Mouse (Mus musculus) erythroblast, adult 5-6 weeks (primary cell): ENCODE measurements around the gene Tnfsf15. TPM values are rescaled to one million over a fixed set of nuclear protein-coding genes. Genes with fewer than 3 reads are reported as not detected.

ENCODE experiments used
- ATAC-seq: replicated peaks from 2 replicates; pipeline ENCODE4 v1.8.0; 2016; ENCODE audit warnings: moderate number of reproducible peaks, mild to moderate bottlenecking, moderate TSS enrichment, inconsistent platforms; ENCODE audit not compliant: poor library complexity, low FRiP score, severe bottlenecking
- total RNA-seq, 2 experiments: library from RNA; stranded (forward) in 1 of 2; stranded (reverse) in 1 of 2; fragments of 150-400 nt in 1 of 2; fragments of 200-764, 138-1000 nt in 1 of 2; gene quantifications; 2 replicates each; pipeline versions ENCODE4 v1.2.3 to v1.2.4; 2015 to 2017; ENCODE audit warnings: low replicate concordance in 2 of 2

Tnfsf15 gene
- not detected in 2 replicates for total RNA-seq (2015; ENCODE audit: low replicate concordance)
- total RNA-seq (2017; ENCODE audit: low replicate concordance) = not detected in 2 replicates

DNA sequence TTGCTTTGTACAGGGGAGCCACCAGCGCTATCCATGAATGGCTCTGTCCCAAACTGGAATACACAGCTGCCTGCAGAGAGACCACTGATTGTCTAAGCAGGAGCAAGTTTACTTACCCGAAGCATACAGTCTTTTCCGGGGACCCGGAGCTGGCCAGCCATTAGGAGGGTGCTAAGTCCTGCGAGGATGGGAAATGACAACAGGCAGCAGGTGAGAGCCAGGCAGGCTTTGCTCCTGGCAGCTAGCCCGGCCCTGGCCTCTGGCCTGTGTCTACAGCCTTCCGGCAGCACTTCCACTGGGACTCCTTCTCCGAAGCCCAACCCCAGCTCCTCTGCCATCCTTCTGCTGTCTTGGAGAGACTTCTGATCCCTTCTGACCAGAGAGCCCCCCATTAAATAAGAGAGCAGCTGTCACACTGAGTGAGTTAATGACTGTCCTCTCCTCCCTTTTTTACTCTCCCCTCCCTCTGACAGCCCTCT, at the start of gene Tnfsf15:
Gene Tnfsf15, minus strand, starts transcription at position 421 of the 479 bp plus-strand sequence.
- ATAC-seq = no peak

GRCm38 (mm10) chr4:63792328-63792727, 47.4 kb upstream of the Tnfsf15 start:
- ATAC-seq = no peak

- ATAC-seq = no peak
Measured at GRCm38 (mm10) chr4:63785466-63785865, 40.6 kb upstream of the Tnfsf15 start.

DNA sequence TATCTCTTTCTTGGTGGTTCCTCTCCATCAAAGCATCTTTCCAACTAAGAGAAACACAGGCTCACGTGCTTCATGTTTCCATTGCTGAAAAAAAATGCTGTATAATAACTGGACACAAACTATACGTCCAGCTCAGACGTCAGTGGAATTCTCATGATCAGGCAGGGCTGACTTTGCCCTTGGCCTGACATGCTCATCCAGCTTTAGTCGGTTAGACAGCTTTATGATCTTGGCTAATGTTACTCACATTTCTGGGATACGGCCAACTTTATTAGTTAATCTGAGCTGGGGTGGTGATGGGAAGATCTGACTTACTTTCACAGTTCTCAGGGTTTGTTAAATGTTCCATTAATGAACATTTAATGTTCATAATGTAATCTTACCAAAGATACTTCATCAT, 38.9 kb upstream of the Tnfsf15 start:
- ATAC-seq = no peak

- no peak for ATAC-seq
Measured at GRCm38 (mm10) chr4:63782970-63783613, 38.2 kb upstream of the Tnfsf15 start.

- no peak for ATAC-seq
Measured at GRCm38 (mm10) chr4:63777223-63777622, 32.3 kb upstream of the Tnfsf15 start.

DNA sequence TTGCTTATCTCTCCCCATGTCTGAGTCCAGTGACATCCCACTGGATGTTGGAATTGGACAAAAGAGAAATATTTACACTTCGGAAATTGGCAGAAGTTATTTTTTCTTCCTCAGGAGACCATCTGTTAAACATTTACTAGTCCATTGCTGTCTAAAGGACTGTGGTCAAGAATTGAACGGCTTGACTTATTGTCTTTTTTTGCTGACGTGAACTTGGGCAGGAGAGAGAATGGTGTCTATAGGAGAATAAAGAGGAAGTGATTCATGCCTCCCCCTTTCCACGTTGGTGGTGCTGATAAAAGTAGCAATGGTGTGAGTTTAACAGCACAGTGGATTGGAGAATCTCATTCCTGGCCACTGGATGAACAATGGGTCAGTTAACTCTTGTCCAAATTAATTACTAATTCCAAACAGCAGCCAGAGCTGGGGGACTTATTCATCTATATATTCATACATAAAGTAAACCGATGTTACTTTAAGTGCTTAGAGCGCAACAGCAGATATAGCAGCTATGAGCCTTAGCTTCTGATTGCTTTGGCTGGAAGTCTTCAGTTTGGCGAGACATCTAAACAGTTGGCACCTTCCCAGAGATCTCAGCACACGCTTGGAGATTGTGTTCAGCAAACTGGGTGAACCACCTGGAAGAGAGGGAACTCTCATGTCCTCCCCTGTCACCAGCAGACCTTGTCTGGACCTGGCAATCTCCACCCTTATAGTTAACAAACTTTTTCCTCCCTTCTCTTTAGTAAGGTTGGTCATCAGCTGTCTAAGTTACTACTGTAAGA, 28.6 kb upstream of the Tnfsf15 start:
- no peak for ATAC-seq

GRCm38 (mm10) chr4:63772514-63772913, 27.6 kb upstream of the Tnfsf15 start:
- ATAC-seq = no peak

GRCm38 (mm10) chr4:63771291-63771690, 26.4 kb upstream of the Tnfsf15 start:
- ATAC-seq = no peak

DNA sequence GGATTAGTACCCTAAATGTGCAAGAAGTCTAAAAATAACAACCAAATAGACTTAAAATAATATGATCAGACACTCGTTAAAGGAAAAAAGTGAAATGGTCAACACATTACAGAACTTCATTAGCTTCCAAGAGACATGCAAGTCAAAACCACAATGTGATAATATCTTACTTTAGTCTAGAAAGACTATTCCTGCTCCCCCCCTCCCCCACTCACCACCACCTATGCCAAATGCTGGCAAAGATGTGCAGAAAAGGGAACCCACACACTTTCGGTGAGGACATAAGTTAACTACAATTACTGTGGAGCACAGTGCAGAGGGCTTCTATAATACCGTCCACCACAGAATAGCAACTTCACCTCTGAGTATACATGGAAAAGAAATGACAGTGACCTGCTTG, 24.2 kb upstream of the Tnfsf15 start:
- no peak for ATAC-seq

- ATAC-seq = no peak
Measured at GRCm38 (mm10) chr4:63765050-63765449, 20.1 kb upstream of the Tnfsf15 start.

GRCm38 (mm10) chr4:63759931-63760330, 15.0 kb upstream of the Tnfsf15 start:
- no peak for ATAC-seq

GRCm38 (mm10) chr4:63757527-63758154, 12.7 kb upstream of the Tnfsf15 start:
- no peak for ATAC-seq

- ATAC-seq = no peak
Measured at GRCm38 (mm10) chr4:63756072-63756471, 11.2 kb upstream of the Tnfsf15 start.

- no peak for ATAC-seq
Measured at GRCm38 (mm10) chr4:63754467-63755020, 9.6 kb upstream of the Tnfsf15 start.

GRCm38 (mm10) chr4:63753855-63754254, 8.9 kb upstream of the Tnfsf15 start:
- ATAC-seq = no peak

GRCm38 (mm10) chr4:63752687-63753523, 8.0 kb upstream of the Tnfsf15 start:
- ATAC-seq = no peak

DNA sequence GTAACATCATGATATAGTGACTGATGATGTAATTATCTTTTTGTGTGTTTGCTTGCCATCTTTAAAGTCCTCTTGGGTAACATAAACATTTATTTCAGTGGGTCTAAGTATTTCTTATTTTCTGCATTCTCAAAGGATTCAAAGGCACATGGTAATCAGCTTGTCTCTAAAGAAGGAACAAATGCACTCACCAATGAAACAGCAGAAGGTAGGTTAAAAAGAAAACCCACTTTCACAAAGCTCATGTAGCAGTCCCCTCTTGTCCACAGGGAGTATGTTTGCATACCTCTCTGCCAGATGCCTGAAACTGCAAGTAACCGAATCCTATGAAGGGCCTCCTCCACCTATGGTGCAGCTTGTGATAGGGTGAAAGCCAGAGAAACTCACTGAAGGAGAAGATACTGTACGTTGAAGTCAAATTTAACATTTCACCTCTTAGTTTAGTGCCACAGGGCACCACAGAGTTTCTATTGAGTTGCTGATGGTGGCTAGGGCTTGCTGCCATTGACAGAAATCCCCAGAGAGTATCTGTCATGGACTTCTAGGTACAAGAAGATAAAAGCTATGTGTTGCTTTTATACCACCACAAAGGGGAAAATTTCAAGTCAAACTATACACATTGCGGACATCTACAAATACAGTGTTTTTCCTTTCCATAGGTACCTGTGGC, 3.3 kb upstream of the Tnfsf15 start:
- ATAC-seq = no peak

- ATAC-seq = no peak
Measured at GRCm38 (mm10) chr4:63745271-63745670, 358 bp upstream of the Tnfsf15 start.
